In the genomic region with DNA sequence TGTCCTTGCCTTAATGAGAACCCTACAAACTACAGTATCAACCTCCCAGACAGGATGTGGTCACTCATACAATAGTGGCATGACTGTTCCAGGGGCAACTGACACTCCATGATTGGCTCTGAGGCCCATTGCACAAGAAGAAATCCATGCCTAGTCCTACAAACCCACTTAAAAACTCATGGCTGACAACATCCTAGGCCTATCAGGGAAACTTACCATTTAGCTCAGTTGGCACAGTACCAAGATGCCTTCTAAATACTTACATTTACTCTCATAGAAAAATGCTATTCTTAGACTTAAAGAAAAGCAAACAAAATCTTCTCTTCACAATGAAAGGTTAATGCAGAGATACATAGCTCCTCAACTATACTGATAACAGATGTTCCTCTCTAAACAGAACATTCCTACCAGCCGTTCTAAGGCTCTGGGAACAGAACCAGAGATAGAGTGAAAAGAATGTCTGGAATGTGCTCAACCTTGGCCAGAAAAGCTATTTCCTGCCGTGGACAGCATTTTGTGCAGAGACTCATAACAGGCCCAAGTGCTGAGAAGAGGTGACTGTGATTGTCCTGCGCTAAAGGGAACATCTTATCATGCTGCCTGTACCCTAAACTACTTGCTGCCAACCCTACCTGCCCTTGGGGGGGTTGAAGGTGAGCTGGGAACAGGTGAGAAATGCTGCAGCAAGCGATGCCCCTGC, we compare ENCODE assay signal across 10 mouse cellular contexts. TPM values are rescaled to one million over a fixed set of nuclear protein-coding genes. Genes with fewer than 3 reads are reported as not detected.
DNase-seq lines count a peak whose midpoint lies in the region; ATAC-seq and TF ChIP-seq lines count a peak whose summit lies in the region.
"Had no signal": no experiment of that assay in that cellular context is flagged by ENCODE, and none has a peak within 500 bp of the region (broad histone marks: within the 10 kb centered on the region; RNA-seq: fewer than 3 reads in every experiment).

No protein-coding gene starts in this region.

- peak overlapping the region; percentile 65; the same call in 1 of the 2 replicates for H3K27ac ChIP-seq in intestine, embryonic 14.5 days (ENCODE audit: low read depth)
- no peak overlapping the region for H3K27ac ChIP-seq in intestine, postnatal 0 days (ENCODE audit: low read depth, low read length)
- peak overlapping the region; percentile 79 for H3K27ac ChIP-seq in heart, postnatal 0 days (ENCODE audit: low read depth)
- no peak overlapping the region for H3K27ac ChIP-seq in forebrain, embryonic 15.5 days (replicated peaks)

- peak; percentile 68; the same call in 1 of the 2 replicates for TF ChIP-seq EP300 in heart, postnatal 0 days (IDR thresholded peaks at IDR 0.05; ENCODE audit: low read depth)

- 0 out of 2 replicates have a peak, but pooled peaks have one; percentile 36 for ATAC-seq in intestine, embryonic 14.5 days (replicated peaks; ENCODE audit: low FRiP score, low TSS enrichment, low read depth)
- no peak for ATAC-seq in intestine, postnatal 0 days
- peak; percentile 93 for ATAC-seq in heart, postnatal 0 days (ENCODE audit: insufficient read depth, low read depth)
- no peak for ATAC-seq in CD4-positive, CD25-positive, alpha-beta regulatory T cell, adult 4 months
- no peak for ATAC-seq in forebrain, embryonic 15.5 days (replicated peaks)

- no peak overlapping the region for H3K4me3 ChIP-seq in intestine, embryonic 14.5 days (ENCODE audit: low read depth, low read length)
- no peak overlapping the region for H3K4me3 ChIP-seq in intestine, postnatal 0 days (ENCODE audit: low read depth, low read length)
- H3K4me3 ChIP-seq in heart, postnatal 0 days (ENCODE audit: low read depth, low read length) = no peak overlapping the region
- H3K4me3 ChIP-seq in forebrain, embryonic 15.5 days = no peak overlapping the region

- no peaks in the 10 kb centered on the region for H3K36me3 ChIP-seq in intestine, embryonic 14.5 days (ENCODE audit: control insufficient read depth, insufficient read depth, low read length)
- H3K36me3 ChIP-seq in intestine, postnatal 0 days (ENCODE audit: control insufficient read depth, insufficient read depth) = no peaks in the 10 kb centered on the region
- H3K36me3 ChIP-seq in heart, postnatal 0 days (replicated peaks; ENCODE audit: control insufficient read depth, insufficient read depth, low read length) = no peaks in the 10 kb centered on the region
- H3K36me3 ChIP-seq in forebrain, embryonic 15.5 days = no peaks in the 10 kb centered on the region

- H3K4me1 ChIP-seq in intestine, embryonic 14.5 days (replicated peaks; ENCODE audit: control insufficient read depth, insufficient read depth, low read length) = peaks cover 10% of the 10 kb centered on the region
- no peaks in the 10 kb centered on the region for H3K4me1 ChIP-seq in intestine, postnatal 0 days (replicated peaks; ENCODE audit: control insufficient read depth, insufficient read depth, low read length)
- peaks cover 4% of the 10 kb centered on the region; the same call in 1 of the 2 replicates for H3K4me1 ChIP-seq in heart, postnatal 0 days (ENCODE audit: control insufficient read depth, insufficient read depth)
- no peaks in the 10 kb centered on the region for H3K4me1 ChIP-seq in forebrain, embryonic 15.5 days

- no peak for DNase-seq in intestine, embryonic 14.5 days (ENCODE audit: low spot score)
- DNase-seq in brain, adult 2 months (ENCODE audit: low read depth, low spot score) = peak; percentile 18
- DNase-seq in heart, postnatal 0 days (ENCODE audit: low spot score) = peak; percentile 82
- peak; percentile 29 for DNase-seq in lung, postnatal 36 days
- DNase-seq in MN1 (ENCODE audit: low spot score) = no peak

- no peak overlapping the region for H3K4me2 ChIP-seq in intestine, embryonic 14.5 days (ENCODE audit: low read length)
- no peak overlapping the region for H3K4me2 ChIP-seq in intestine, postnatal 0 days (replicated peaks; ENCODE audit: low read depth)
- no peak overlapping the region for H3K4me2 ChIP-seq in heart, postnatal 0 days (ENCODE audit: low read depth, low read length)
- no peak overlapping the region for H3K4me2 ChIP-seq in forebrain, embryonic 15.5 days (replicated peaks)

- H3K9ac ChIP-seq in intestine, embryonic 14.5 days (ENCODE audit: low read length) = no peak overlapping the region
- no peak overlapping the region for H3K9ac ChIP-seq in intestine, postnatal 0 days (ENCODE audit: low read depth, low read length)
- H3K9ac ChIP-seq in heart, postnatal 0 days (replicated peaks; ENCODE audit: low read depth, low read length) = no peak overlapping the region
- no peak overlapping the region for H3K9ac ChIP-seq in forebrain, embryonic 15.5 days (replicated peaks)

- H3K27me3 ChIP-seq in intestine, embryonic 14.5 days (replicated peaks; ENCODE audit: control insufficient read depth, insufficient read depth, low read length) = no peaks in the 10 kb centered on the region
- H3K27me3 ChIP-seq in intestine, postnatal 0 days (replicated peaks; ENCODE audit: control insufficient read depth, insufficient read depth, low read length) = no peaks in the 10 kb centered on the region
- no peaks in the 10 kb centered on the region for H3K27me3 ChIP-seq in heart, postnatal 0 days (ENCODE audit: control insufficient read depth, insufficient read depth, low read length)
- no peaks in the 10 kb centered on the region for H3K27me3 ChIP-seq in forebrain, embryonic 15.5 days

- 34% methylated on average over 4 of the region's 4 CpGs for WGBS in intestine, embryonic 14.5 days
- 41% methylated on average over 4 of the region's 4 CpGs for WGBS in intestine, postnatal 0 days
- WGBS in heart, postnatal 0 days = 20% methylated on average over 4 of the region's 4 CpGs
- WGBS in forebrain, embryonic 15.5 days = 67% methylated on average over 4 of the region's 4 CpGs

- TF ChIP-seq CTCF in intestine, postnatal 0 days (IDR thresholded peaks at IDR 0.05; ENCODE audit: low read depth) = no peak
- TF ChIP-seq CTCF in heart, postnatal 0 days (IDR thresholded peaks at IDR 0.05; ENCODE audit: low read depth) = no peak

- no peaks in the 10 kb centered on the region for H3K9me3 ChIP-seq in intestine, embryonic 14.5 days (ENCODE audit: control insufficient read depth, low read length)
- no peaks in the 10 kb centered on the region for H3K9me3 ChIP-seq in intestine, postnatal 0 days (ENCODE audit: control insufficient read depth)
- H3K9me3 ChIP-seq in heart, postnatal 0 days (replicated peaks; ENCODE audit: control insufficient read depth, low read length) = no peaks in the 10 kb centered on the region
- H3K9me3 ChIP-seq in forebrain, embryonic 15.5 days = no peaks in the 10 kb centered on the region

RNA-seq across cellular contexts. Expression of gene Hacd4, which starts 37.9 kb away (rescaled TPM):
- 16.7 and 19.4 TPM in 2 replicates for polyA plus RNA-seq in intestine, embryonic 14.5 days (2014; fragmentation: Nextera tagmentation; extraction: Ambion mirVana)
- 6.6 and 7.4 TPM in 2 replicates for polyA plus RNA-seq in intestine, postnatal 0 days (2015; fragmentation: Nextera tagmentation; extraction: Ambion mirVana)
- total RNA-seq in heart, postnatal 0 days (2014; rRNA removed; ENCODE audit: low replicate concordance) = 6.6 and 7.0 TPM in 2 replicates
- 5.9 and 6.2 TPM in 2 replicates for polyA plus RNA-seq in heart, postnatal 0 days (2015; fragmentation: Nextera tagmentation; extraction: Ambion mirVana)
- polyA plus RNA-seq in CD4-positive, CD25-positive, alpha-beta regulatory T cell, adult 4 months (2017; shearing (Covaris generic)) = under 1 TPM; 0.11 to 0.30 TPM
- 2.6 and 3.5 TPM in 2 replicates for polyA plus RNA-seq in forebrain, embryonic 15.5 days (2015; fragmentation: Nextera tagmentation; extraction: Ambion mirVana)

RNA-seq across cellular contexts. Expression of gene Ifnb1, which starts 45.9 kb away (rescaled TPM):
- polyA plus RNA-seq in intestine, embryonic 14.5 days (2014; fragmentation: Nextera tagmentation; extraction: Ambion mirVana) = not detected in 2 replicates
- polyA plus RNA-seq in intestine, postnatal 0 days (2015; fragmentation: Nextera tagmentation; extraction: Ambion mirVana) = not detected in 2 replicates
- total RNA-seq in heart, postnatal 0 days (2014; rRNA removed; ENCODE audit: low replicate concordance) = not detected in 2 replicates
- not detected in 2 replicates for polyA plus RNA-seq in heart, postnatal 0 days (2015; fragmentation: Nextera tagmentation; extraction: Ambion mirVana)
- polyA plus RNA-seq in CD4-positive, CD25-positive, alpha-beta regulatory T cell, adult 4 months (2017; shearing (Covaris generic)) = not detected
- polyA plus RNA-seq in forebrain, embryonic 15.5 days (2015; fragmentation: Nextera tagmentation; extraction: Ambion mirVana) = not detected in 2 replicates
- polyA plus RNA-seq: frontal cortex, adult 2 months; neural tube, embryonic 14.5 days had no signal

Comparison
In these comparisons a context has a peak if more than half of its experiments do, and no peak if none do; other contexts are left out.
1. ATAC-seq: peak in intestine, embryonic 14.5 days (single experiment) and heart, postnatal 0 days (single experiment); none in intestine, postnatal 0 days (single experiment), CD4-positive, CD25-positive, alpha-beta regulatory T cell, adult 4 months (single experiment) and forebrain, embryonic 15.5 days (single experiment).
2. H3K27ac ChIP-seq: peak in intestine, embryonic 14.5 days (single experiment) and heart, postnatal 0 days (single experiment); none in intestine, postnatal 0 days (single experiment) and forebrain, embryonic 15.5 days (single experiment).
3. DNase-seq: peak in brain, adult 2 months (single experiment), heart, postnatal 0 days (single experiment) and lung, postnatal 36 days (single experiment); none in intestine, embryonic 14.5 days (single experiment) and MN1 (single experiment).